Mouse (Mus musculus) layer of hippocampus, adult 9-11 months (tissue): Measurements from ENCODE around the gene Ndufs4.
"Not testable (repeated sequence)": the region's sequence is repeated elsewhere in the genome, so short reads cannot be mapped to it uniquely, and the experiment has no call there.

Experiments used
- DNase-seq: peaks from one replicate; pipeline ENCODE4 v3.0.0; 2022

Gene Ndufs4

DNA sequence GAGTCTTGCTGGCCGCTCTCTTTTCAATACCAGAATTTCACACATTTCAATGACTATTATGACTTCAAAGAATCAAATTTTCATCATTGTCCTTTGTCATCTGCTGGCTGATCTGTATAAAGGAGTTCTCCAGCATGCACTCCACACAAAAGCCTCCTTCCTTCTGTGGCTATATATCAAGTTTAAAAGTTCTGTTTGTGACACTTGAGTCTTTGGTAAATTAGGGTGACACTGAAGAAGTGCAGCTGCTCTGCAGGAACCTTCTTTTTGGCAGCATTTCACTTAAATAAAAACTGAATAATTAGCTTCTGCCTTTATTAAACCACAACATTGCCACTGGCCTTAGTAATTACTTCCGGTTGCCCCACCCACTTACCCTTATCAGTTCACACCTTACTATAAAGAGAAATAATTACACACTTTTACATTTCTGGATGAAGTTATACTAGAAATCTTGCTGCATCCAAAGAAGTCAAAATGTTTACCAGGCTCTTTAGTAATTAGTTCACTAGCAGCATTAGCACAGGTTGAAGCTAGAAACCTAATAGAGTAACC, 68.1 kb downstream of the Ndufs4 start:
- DNase-seq: no peak

GRCm38 (mm10) chr13:114319136-114319535, 68.9 kb downstream of the Ndufs4 start:
- no peak for DNase-seq

- DNase-seq: no peak
These were observed 72.7 kb downstream of the Ndufs4 start for GRCm38 (mm10) chr13:114315374-114315773.

DNA sequence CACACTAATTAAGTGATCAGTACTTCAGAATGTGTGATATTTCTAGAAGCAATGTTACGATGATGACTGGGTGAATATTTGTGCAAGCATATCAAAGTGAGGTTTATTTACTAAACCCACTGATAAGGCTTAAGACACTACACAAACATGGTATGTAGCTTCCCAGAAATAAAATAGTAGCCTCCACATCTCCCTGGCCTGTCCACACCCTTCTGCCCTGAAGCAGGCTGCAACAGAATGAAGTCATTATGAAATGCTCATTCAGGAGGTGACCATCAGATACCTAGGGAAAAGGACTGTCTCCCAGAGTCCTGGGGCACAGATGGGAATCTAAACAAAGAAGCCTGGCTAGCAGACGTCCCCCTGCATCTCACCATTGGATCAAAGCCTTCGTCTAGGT, 73.1 kb downstream of the Ndufs4 start:
- no peak for DNase-seq

DNA sequence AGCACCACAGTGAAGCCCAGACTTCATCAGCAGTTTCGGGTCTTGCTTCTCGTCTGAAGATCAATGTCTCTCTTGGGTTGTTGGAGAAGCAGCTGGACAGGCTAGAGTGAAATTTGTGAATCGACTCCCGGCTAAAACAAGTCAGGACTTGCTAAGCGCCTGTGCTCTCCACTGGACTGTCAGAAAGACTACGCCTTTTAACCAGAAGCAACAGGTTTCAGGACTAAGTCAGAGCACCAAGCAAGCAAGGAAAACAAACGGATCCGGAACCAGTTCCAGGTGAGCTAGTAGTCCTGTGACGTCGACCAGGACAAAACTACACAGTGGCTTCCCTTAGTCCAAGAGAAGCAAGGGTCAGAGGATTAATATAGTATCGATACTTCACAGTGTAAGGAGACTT, 77.5 kb downstream of the Ndufs4 start:
- no peak for DNase-seq

- no peak for DNase-seq
These were observed 83.4 kb downstream of the Ndufs4 start for GRCm38 (mm10) chr13:114304684-114305083.

DNA sequence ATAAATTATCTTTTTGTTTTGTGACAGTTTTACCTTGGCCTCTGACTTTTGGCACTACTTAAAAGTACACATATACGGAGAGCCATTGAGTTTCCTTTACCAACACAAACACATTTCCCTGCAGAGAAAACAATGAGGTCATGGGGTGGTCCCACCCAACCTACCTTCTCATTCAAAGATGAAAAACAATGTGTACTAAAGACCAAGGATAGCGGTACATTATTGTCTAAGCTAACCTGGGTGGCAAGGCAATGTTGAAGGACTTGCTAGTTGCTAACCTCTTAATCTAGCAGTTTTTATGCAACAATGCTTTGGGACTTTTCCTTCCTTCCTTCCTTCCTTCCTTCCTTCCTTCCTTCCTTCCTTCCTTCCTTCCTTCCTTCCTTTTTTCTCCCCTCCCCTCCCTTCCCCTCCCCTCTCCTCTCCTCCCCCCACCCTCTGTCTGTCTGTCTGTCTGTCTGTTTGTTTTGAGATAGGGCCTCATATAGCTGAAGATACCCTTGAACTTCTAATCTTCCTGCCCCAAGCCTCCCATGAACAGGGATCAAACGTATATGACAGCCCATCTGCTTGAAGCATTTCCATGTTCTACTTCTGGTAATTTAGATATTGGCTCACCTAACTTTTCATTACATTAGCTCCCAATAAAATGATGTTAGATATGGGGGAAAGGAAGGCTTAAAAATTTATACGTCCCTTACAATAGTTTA, 84.4 kb downstream of the Ndufs4 start:
- DNase-seq: no peak

DNA sequence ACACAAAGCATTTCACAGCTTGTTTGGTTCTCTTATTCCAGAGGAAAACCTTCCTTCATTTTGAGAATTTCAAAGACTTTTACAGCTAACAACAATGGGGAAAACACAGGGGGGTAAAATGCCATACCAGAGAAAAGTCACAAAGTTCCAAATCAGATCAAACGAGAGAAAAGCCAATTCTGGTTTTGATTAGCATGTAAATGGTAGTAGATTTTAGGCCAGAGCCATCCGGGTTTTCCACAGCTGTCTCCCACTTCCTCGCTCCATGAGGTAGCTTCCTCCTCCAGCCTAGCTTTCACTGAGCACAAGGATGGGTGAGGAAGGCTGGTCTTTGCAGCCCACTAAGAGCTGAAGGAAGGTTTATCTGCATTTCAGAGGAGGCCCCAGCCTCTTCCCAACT, 90.3 kb downstream of the Ndufs4 start:
- DNase-seq: no peak

- no peak for DNase-seq
These were observed 91.5 kb downstream of the Ndufs4 start for GRCm38 (mm10) chr13:114296556-114296955.

DNA sequence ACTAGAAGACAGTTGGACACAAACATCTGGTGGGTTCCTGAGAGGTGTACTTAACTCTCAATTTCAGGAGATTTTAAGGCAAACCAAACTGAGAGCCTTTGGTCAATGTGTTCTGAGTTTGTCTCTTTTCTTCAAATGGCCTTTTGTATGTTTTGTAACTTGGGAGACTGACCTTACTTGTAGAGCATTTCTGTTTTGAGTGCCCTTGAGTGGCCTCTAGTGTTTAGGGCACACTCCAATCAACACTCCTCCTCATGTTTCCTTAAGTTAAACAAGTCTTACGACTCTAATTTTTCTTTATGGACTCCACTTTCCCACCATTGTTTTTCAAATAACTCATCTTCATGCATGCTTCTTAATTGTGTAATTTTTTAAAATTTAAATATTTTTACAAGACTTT, 98.6 kb downstream of the Ndufs4 start:
- DNase-seq: no peak

DNA sequence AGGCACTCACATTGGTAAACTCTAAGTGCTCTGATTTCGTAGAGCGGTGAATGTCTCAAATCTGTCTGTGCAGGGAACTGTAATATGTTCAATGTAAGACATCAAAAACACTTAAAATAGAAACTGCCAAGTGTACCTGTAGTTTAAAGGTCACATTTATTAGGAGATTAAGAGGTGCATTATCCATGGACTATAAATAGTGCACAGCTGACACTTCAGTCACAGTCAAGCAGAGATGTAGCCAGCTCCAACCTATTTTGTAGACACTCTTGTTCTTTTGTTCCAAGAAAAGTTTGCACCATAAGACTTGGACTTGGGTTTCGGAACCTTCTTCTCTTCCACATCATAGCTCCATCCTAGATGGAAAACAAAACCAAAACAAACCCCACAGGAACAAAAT, 99.5 kb downstream of the Ndufs4 start:
- no peak for DNase-seq

GRCm38 (mm10) chr13:114278690-114279089, 109.4 kb downstream of the Ndufs4 start:
- not testable (repeated sequence) for DNase-seq

- no peak for DNase-seq
These were observed 110.8 kb downstream of the Ndufs4 start for GRCm38 (mm10) chr13:114277277-114277676.

- DNase-seq: no peak
These were observed 116.5 kb downstream of the Ndufs4 start for GRCm38 (mm10) chr13:114271410-114272105.

DNA sequence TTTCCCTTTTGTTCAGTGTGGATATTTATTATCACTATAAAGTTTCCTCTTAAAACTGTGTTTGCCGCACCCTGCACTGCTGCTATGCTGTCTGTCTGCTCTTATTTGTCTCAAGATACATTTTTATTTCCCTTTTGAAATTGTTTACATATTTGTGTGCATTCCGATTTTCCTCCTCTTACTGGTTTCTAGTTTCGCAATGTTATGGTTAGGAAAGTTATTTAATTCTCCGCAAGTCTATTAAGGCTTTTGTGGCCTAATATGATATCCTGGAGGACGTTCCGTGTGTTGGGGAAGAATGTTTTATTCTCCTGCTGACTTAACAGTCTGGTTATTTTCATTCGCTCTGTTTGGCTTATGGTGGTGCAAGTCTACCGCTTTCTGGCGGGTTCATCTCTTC, 120.3 kb downstream of the Ndufs4 start:
- DNase-seq: no peak

GRCm38 (mm10) chr13:114260486-114261205, 127.4 kb downstream of the Ndufs4 start:
- DNase-seq: no peak

DNA sequence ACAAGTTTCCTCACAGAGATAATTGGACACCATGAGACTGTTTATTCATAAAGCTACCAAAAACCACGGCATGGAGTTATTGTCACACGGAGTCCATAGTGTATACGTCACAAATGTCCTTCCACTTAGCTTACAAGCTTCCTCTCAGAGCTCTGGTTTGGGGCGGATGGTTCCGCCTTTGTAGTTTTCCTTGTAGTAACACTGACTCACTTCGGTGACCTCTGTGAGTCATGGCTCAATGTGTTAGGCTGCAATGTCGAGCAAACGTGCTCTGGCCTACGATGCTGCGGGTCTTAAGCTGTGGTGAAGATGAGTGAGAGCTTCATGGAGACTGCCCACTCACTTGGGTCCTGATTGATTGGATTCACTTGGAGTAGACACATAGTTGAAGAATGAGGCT, 133.4 kb downstream of the Ndufs4 start:
- DNase-seq: no peak
